Mouse (Mus musculus) ES-Bruce4 (cell line): ENCODE measurements around the gene Lpar2. TPM values are rescaled to one million over a fixed set of nuclear protein-coding genes. Genes with fewer than 3 reads are reported as not detected.

Source experiments
- H3K27ac ChIP-seq: 2 replicates; pipeline ENCODE4 v1.5.1; 2012; ENCODE audit warnings: low read length, inconsistent platforms; ENCODE audit not compliant: insufficient read depth
- H3K27me3 ChIP-seq: 2 replicates; pipeline ENCODE4 v1.6.1; 2012; ENCODE audit warnings: mild to moderate bottlenecking, low read length, inconsistent platforms; ENCODE audit not compliant: control insufficient read depth, poor library complexity, insufficient read depth, severe bottlenecking
- H3K36me3 ChIP-seq: 2 replicates; pipeline ENCODE4 v1.6.1; 2012; ENCODE audit warnings: inconsistent platforms, mild to moderate bottlenecking, low read length, moderate library complexity; ENCODE audit not compliant: control insufficient read depth, poor library complexity, insufficient read depth, severe bottlenecking
- H3K4me1 ChIP-seq: one replicate; pipeline ENCODE4 v1.8.1; 2011; ENCODE audit warnings: low read length; ENCODE audit not compliant: control insufficient read depth, insufficient read depth
- H3K4me3 ChIP-seq: 2 replicates; pipeline ENCODE4 v1.5.1; 2011; ENCODE audit warnings: low read depth, mild to moderate bottlenecking, low read length
- H3K9ac ChIP-seq: 2 replicates; pipeline ENCODE4 v1.6.1; 2012; ENCODE audit warnings: low read depth, mild to moderate bottlenecking, inconsistent platforms; ENCODE audit not compliant: poor library complexity, severe bottlenecking
- H3K9me3 ChIP-seq: replicated peaks from 2 replicates; pipeline ENCODE4 v1.6.1; 2012; ENCODE audit warnings: mild to moderate bottlenecking, low read length, inconsistent platforms; ENCODE audit not compliant: control insufficient read depth, poor library complexity, insufficient read depth, severe bottlenecking
- CTCF ChIP-seq: IDR thresholded peaks from one replicate; pipeline ENCODE4 v1.8.1; 2011; ENCODE audit warnings: low read depth, low read length
- EP300 ChIP-seq: IDR thresholded peaks from 2 replicates; pipeline ENCODE4 v1.6.1; 2011; ENCODE audit warnings: low read depth, low read length; ENCODE audit not compliant: insufficient read depth
- POLR2A ChIP-seq: IDR thresholded peaks from one replicate; pipeline ENCODE4 v1.8.1; 2011; ENCODE audit warnings: low read length; ENCODE audit not compliant: insufficient read depth
- polyA plus RNA-seq: library from polyadenylated mRNA; stranded (reverse); fragments of >200 nt; gene quantifications from 2 replicates; pipeline ENCODE4 v1.2.4, GENCODE M21; 2011; ENCODE audit warnings: low read depth; ENCODE audit not compliant: missing spikeins, insufficient read depth, insufficient read length

Lpar2 gene
- polyA plus RNA-seq, 1 experiment: 10.1 TPM

GRCm38 (mm10) chr8:69796721-69797345, 25.4 kb upstream of the Lpar2 start:
- Histone ChIP-seq H3K36me3 (peaks cover 84% of the 10 kb centered on the region), H3K4me1 (no peaks in the 10 kb centered on the region), H3K27ac (no peak overlapping the region), H3K9me3 (no peaks in the 10 kb centered on the region), H3K4me3 (no peak overlapping the region), H3K9ac (no peak overlapping the region), H3K27me3 (no peaks in the 10 kb centered on the region)
- TF ChIP-seq EP300: no peak
- TF ChIP-seq POLR2A: no peak
- TF ChIP-seq CTCF: no peak

DNA sequence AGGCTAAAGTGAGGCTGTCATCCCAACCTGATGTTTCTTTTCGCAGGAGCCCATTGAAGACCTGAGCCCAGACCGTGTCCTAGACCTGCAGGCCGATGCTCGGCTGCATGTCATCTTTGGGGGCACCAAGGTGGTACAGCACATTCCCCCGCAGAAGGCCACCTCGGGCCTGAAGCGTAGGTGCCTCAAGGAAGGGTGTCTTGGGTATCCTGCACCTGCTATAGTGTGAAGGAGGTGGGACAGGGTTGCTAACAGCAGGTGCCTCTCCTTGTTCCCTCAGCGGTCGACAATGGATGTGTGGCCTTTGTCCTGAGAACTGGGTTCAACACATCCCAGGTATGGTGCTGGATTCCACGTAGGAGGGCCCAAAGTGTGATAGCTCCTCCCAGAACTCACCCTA, 24.6 kb upstream of the Lpar2 start:
- H3K36me3 ChIP-seq: peaks cover 92% of the 10 kb centered on the region

DNA sequence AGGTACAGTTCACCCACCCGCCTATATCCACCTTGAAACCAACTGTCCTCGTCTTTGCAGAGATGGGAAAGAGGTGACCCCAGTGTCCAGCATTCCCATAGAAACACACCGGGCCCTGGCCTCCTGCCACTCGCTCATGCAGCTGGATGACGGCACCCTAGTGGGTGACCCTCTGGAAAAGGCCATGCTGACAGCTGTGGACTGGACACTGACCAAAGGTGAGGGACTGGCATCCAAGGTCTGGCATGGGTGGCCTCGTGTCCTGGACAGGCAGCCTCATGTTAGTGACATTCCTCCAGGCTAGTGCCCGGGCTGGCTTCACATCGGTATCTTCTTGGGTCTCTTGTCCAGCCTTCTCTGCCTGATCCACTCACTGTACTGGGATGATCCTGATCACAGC, 23.0 kb upstream of the Lpar2 start:
- Histone ChIP-seq H3K9ac (no peak overlapping the region), H3K4me3 (no peak overlapping the region), H3K27me3 (no peaks in the 10 kb centered on the region), H3K9me3 (no peaks in the 10 kb centered on the region), H3K36me3 (peaks cover 97% of the 10 kb centered on the region), H3K4me1 (no peaks in the 10 kb centered on the region), H3K27ac (no peak overlapping the region)
- TF ChIP-seq POLR2A (no peak), CTCF (no peak), EP300 (no peak)

More for the DNA sequence above, 24.6 kb upstream of the Lpar2 start:
- H3K9ac ChIP-seq: no peak overlapping the region
- TF ChIP-seq CTCF: no peak
- TF ChIP-seq POLR2A: no peak
- TF ChIP-seq EP300: no peak
- no peak overlapping the region for H3K4me3 ChIP-seq
- H3K9me3 ChIP-seq: no peaks in the 10 kb centered on the region
- no peaks in the 10 kb centered on the region for H3K4me1 ChIP-seq
- H3K27ac ChIP-seq: no peak overlapping the region
- no peaks in the 10 kb centered on the region for H3K27me3 ChIP-seq

DNA sequence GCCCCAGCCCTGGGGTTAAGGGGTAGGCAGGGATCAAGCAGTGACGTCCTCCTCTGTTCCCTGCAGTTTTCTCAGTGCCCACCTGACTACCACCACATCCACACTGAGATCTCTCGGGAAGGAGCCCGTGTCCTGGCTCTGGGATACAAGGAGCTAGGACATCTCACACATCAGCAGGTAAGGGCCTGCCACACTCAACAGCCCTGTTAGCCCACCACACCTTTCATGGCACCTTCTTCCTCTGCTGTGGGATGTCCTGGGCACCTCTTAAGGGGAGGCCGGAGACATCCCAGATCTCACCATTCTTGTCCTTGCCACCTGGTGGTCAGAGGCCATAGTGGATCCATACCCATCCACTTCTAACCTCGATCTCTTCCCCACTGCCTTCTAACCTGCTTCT, 22.3 kb upstream of the Lpar2 start:
- H3K9me3 ChIP-seq: no peaks in the 10 kb centered on the region
- H3K4me3 ChIP-seq: no peak overlapping the region
- no peaks in the 10 kb centered on the region for H3K4me1 ChIP-seq
- no peak overlapping the region for H3K9ac ChIP-seq
- no peak overlapping the region for H3K27ac ChIP-seq
- no peaks in the 10 kb centered on the region for H3K27me3 ChIP-seq
- no peak for TF ChIP-seq EP300
- TF ChIP-seq CTCF: no peak
- TF ChIP-seq POLR2A: no peak
- peaks cover 97% of the 10 kb centered on the region for H3K36me3 ChIP-seq

DNA sequence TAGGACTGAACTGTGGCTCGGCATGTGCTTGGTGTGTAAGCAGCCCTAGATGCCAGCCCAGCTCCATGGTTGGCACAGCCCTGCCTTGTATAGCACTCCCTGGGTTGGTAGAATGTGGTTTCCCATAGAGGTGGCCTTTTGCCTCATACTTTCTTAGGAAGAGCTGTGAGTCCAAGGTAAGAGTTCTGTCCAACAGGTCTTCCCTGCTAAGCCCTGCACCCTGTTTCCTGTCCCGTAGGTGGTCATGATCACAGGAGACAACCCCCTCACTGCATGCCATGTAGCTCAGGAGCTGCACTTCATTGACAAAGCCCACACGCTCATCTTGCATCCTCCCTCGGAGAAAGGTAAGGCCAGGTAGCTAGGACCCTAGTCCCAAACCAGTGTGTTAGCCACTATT, 20.4 kb upstream of the Lpar2 start:
- TF ChIP-seq EP300 (no peak), POLR2A (no peak), CTCF (no peak)
- Histone ChIP-seq H3K9me3 (no peaks in the 10 kb centered on the region), H3K4me3 (no peak overlapping the region), H3K4me1 (no peaks in the 10 kb centered on the region), H3K36me3 (peaks cover 97% of the 10 kb centered on the region), H3K27me3 (no peaks in the 10 kb centered on the region), H3K27ac (no peak overlapping the region), H3K9ac (no peak overlapping the region)

GRCm38 (mm10) chr8:69802216-69802615, 20.0 kb upstream of the Lpar2 start:
- Histone ChIP-seq H3K9ac (no peak overlapping the region), H3K36me3 (peaks cover 97% of the 10 kb centered on the region), H3K27ac (no peak overlapping the region), H3K4me1 (no peaks in the 10 kb centered on the region), H3K4me3 (no peak overlapping the region), H3K9me3 (no peaks in the 10 kb centered on the region), H3K27me3 (no peaks in the 10 kb centered on the region)
- TF ChIP-seq EP300: no peak
- TF ChIP-seq POLR2A: no peak
- TF ChIP-seq CTCF: no peak

DNA sequence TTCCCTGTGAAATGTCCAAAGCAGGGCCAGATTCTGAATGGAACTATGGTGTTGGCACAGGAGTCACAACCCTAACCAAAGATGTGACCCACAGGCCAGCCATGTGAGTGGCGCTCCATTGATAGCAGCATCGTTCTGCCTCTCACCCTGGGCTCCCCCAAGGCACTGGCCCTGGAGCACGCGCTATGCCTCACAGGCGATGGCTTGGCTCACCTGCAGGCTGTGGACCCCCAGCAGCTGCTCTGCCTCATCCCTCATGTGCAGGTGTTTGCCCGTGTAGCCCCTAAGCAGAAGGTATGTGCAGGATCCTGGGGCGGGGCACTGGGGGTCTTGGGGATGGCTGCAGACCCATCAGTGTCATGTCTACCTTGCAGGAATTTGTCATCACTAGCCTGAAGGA, 18.9 kb upstream of the Lpar2 start:
- H3K36me3 ChIP-seq: peaks cover 95% of the 10 kb centered on the region
- H3K4me3 ChIP-seq: no peak overlapping the region
- H3K27ac ChIP-seq: no peak overlapping the region
- no peaks in the 10 kb centered on the region for H3K27me3 ChIP-seq
- no peak overlapping the region for H3K9ac ChIP-seq
- TF ChIP-seq POLR2A: no peak
- TF ChIP-seq EP300: no peak
- no peak for TF ChIP-seq CTCF
- H3K9me3 ChIP-seq: no peaks in the 10 kb centered on the region
- H3K4me1 ChIP-seq: no peaks in the 10 kb centered on the region
